ENCODE assay signal across 12 mouse cellular contexts in genomic region chr19:27226626-27227025, GRCm38 (mm10). TPM values are rescaled to one million over a fixed set of nuclear protein-coding genes. Genes with fewer than 3 reads are reported as not detected.
"Had no signal": no experiment of that assay in that cellular context is flagged by ENCODE, and none has a peak within 500 bp of the region (broad histone marks: within the 10 kb centered on the region; RNA-seq: fewer than 3 reads in every experiment).

No protein-coding gene starts in this region.

- DNase-seq: kidney, adult 11 months; liver; liver, embryonic 13.5 days; liver, postnatal 0 days; midbrain, embryonic 14.5 days; thymus, postnatal 4 days had no signal

- H3K27me3 ChIP-seq: kidney, embryonic 15.5 days; limb, embryonic 12.5 days; liver, embryonic 13.5 days; neural tube, embryonic 12.5 days had no signal

- H3K36me3 ChIP-seq: limb, embryonic 12.5 days; liver, embryonic 13.5 days had no signal

- H3K4me1 ChIP-seq: limb, embryonic 12.5 days; liver, embryonic 13.5 days; neural tube, embryonic 12.5 days had no signal

- H3K27ac ChIP-seq: kidney, embryonic 15.5 days; limb, embryonic 12.5 days; liver, embryonic 13.5 days; midbrain, embryonic 10.5 days; neural tube, embryonic 12.5 days; stomach, postnatal 0 days had no signal

- ATAC-seq: liver, postnatal 0 days had no signal

- H3K4me2 ChIP-seq: kidney, embryonic 15.5 days; limb, embryonic 12.5 days; liver, embryonic 13.5 days; neural tube, embryonic 12.5 days had no signal

- H3K4me3 ChIP-seq: kidney, embryonic 15.5 days; limb, embryonic 12.5 days; liver, embryonic 13.5 days; midbrain, embryonic 10.5 days; neural tube, embryonic 12.5 days had no signal

- H3K9ac ChIP-seq: kidney, embryonic 15.5 days; limb, embryonic 12.5 days; liver, embryonic 13.5 days; liver, postnatal 0 days; neural tube, embryonic 12.5 days had no signal

- H3K9me3 ChIP-seq: kidney, embryonic 15.5 days; limb, embryonic 12.5 days; liver, embryonic 13.5 days; midbrain, embryonic 10.5 days; neural tube, embryonic 12.5 days had no signal

RNA-seq across cellular contexts. Expression of gene Vldlr, which starts 10.3 kb away (rescaled TPM):
- total RNA-seq: megakaryocyte, adult 5-6 weeks had no signal
